Mouse (Mus musculus) left cerebral cortex, postnatal 4 days (tissue): ENCODE data around the gene Dact3. TPM values are rescaled to one million over a fixed set of nuclear protein-coding genes. Genes with fewer than 3 reads are reported as not detected.

Experiments used
- DNase-seq: peaks from one replicate; pipeline ENCODE4 v3.0.0-alpha.2; 2022
- intact Hi-C: fragments of 180-260 bp; cut with DNase I; formaldehyde crosslinking; loops from one replicate; pipeline ENCODE4 v1.15.1; 2025
- total RNA-seq, 2 experiments: library from RNA; stranded (reverse); gene quantifications; 2 replicates each; pipeline ENCODE4 v1.2.3; 2021

Gene Dact3
- total RNA-seq, 2 experiments from 2014 or later = 57.6 to 61.8 TPM

DNA sequence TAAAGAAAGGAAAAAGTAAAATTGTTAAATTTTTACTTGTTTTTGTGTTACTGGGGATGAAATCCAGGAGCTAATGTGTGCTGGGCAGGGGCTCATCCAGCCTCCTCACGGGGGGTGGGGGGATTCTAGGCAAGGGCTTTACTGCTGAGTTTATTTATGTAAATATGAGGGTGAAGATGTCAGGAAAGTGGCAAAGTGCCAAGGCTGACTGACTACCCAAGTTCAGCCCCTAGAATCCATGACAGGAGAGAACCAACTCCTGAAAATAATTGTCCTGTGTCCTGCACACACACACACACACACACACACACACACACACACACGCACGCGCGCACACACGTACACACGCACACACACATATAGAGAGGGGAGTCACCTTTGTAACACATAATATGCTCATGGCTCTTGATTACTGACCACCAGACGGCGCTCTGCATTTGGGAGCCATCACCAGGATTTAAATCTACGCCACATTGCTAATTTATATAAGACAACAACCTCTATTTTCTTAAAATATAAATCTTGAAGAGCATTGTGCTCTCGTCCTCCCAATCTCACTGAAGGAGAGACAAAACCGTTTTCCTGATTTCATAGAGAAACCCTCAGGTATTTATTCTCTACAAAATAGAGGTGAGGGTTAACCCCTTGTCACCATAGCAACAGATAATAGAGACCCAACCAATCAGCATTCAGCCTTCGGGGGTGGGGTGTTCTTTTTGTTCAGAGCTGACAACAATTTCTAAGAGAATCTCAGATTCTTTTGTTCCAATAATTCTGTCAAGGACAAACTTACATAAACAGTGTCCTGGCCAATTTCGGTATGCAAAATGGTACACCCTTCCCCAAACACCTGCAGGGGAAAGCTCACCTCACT lies 57.8 kb downstream of the Dact3 start:
- DNase-seq = peak; percentile 72
- intact Hi-C loops = loop anchor here (1.0 to 2.0 kb wide), 3 partner anchors 18 to 134 kb away; no protein-coding TSS in a partner anchor

Other genes with a start within 250 kb of the Dact3 start
- gene Ceacam15, start 199.6 kb upstream of the Dact3 start, total RNA-seq = not detected
- not detected for gene Ceacam9, start 153.4 kb upstream of the Dact3 start, total RNA-seq
- gene Ap2s1, start 136.9 kb upstream of the Dact3 start, total RNA-seq = 100 to 1,000 TPM; 317 TPM
- gene Slc1a5, start 94.0 kb upstream of the Dact3 start, total RNA-seq = 1 to 10 TPM; 8.8 TPM
- 100 to 1,000 TPM; 223 to 229 TPM for gene Strn4, start 59.4 kb upstream of the Dact3 start, total RNA-seq
- 10 to 100 TPM; 35.8 to 38.9 TPM for gene Fkrp, start 58.6 kb upstream of the Dact3 start, total RNA-seq
- 1 to 10 TPM; 9.1 to 9.5 TPM for gene Prkd2, start 32.4 kb upstream of the Dact3 start, total RNA-seq
- gene Gng8, start 16.5 kb downstream of the Dact3 start, total RNA-seq = 1 to 10 TPM; 1.2 to 1.7 TPM
- gene Ptgir, start 31.2 kb downstream of the Dact3 start, total RNA-seq = not detected
- gene Calm3, start 48.8 kb downstream of the Dact3 start, total RNA-seq = 1,000 to 10,000 TPM; 1,235 to 1,345 TPM
- 100 to 1,000 TPM; 169 to 194 TPM for gene Pnmal2, start 69.4 kb downstream of the Dact3 start, total RNA-seq
- 10 to 100 TPM; 56.0 to 57.6 TPM for gene Pnmal1, start 84.4 kb downstream of the Dact3 start, total RNA-seq
- 10 to 100 TPM; 38.0 to 41.8 TPM for gene Gm42372, start 107.8 kb downstream of the Dact3 start, total RNA-seq
- gene Ccdc8, start 117.4 kb downstream of the Dact3 start, total RNA-seq = 1 to 10 TPM; 3.3 to 4.3 TPM
- 100 to 1,000 TPM; 110 to 120 TPM for gene Ppp5c, start 152.6 kb downstream of the Dact3 start, total RNA-seq
- 1 to 10 TPM; 6.7 to 7.9 TPM for gene Hif3a, start 187.1 kb downstream of the Dact3 start, total RNA-seq
- 1 to 10 TPM; 5.2 to 6.8 TPM for gene Psg16, start 198.7 kb downstream of the Dact3 start, total RNA-seq